Mouse (Mus musculus) forebrain, embryonic 11.5 days (tissue): ENCODE results near the gene Zfp346. TPM values are rescaled to one million over a fixed set of nuclear protein-coding genes. Genes with fewer than 3 reads are reported as not detected.

Source experiments
- polyA plus RNA-seq: library from polyadenylated mRNA; unstranded; fragments of >200 nt; fragmentation: Nextera tagmentation; extraction: Ambion mirVana; gene quantifications from 2 replicates; pipeline ENCODE4 v1.2.1, GENCODE M21; 2014

The Zfp346 gene
- polyA plus RNA-seq, 1 experiment from 2014 or later, result 28.0 TPM

Other genes starting within 250 kb of the Zfp346 start
- gene Unc5a, start 155.9 kb upstream of the Zfp346 start, polyA plus RNA-seq, result 2.9 and 3.7 TPM in 2 replicates
- gene Hk3, start 83.9 kb upstream of the Zfp346 start, polyA plus RNA-seq, result 0.41 and 0.65 TPM in 2 replicates
- gene Uimc1, start 5.0 kb upstream of the Zfp346 start, polyA plus RNA-seq, result 24.3 and 26.7 TPM in 2 replicates
- gene Gm17617, start 28.2 kb downstream of the Zfp346 start, polyA plus RNA-seq, result not detected in 2 replicates
- 0.23 and 0.27 TPM in 2 replicates for gene Fgfr4, start 47.3 kb downstream of the Zfp346 start, polyA plus RNA-seq
- 69.6 and 79.3 TPM in 2 replicates for gene Nsd1, start 104.5 kb downstream of the Zfp346 start, polyA plus RNA-seq
- 422 and 451 TPM in 2 replicates for gene Prelid1, start 215.2 kb downstream of the Zfp346 start, polyA plus RNA-seq
- 84.4 and 101 TPM in 2 replicates for gene Rab24, start 216.6 kb downstream of the Zfp346 start, polyA plus RNA-seq
- gene Mxd3, start 224.5 kb downstream of the Zfp346 start, polyA plus RNA-seq, result 37.2 and 42.2 TPM in 2 replicates